Mouse (Mus musculus) heart, adult 11 months (tissue): ENCODE measurements at regions not wholly inside any gene's neighbourhood (a gene's known extent, or its start where the extent isn't known, plus 50 kb on each side); places are given as distances from the start of the nearest gene placed in this dataset.
A peak's percentile ranks its signal among the peaks of the same experiment; 100 is the strongest.

Experiments used
- DNase-seq: peaks from one replicate; pipeline ENCODE4 v3.0.0; 2022

GRCm38 (mm10) chr1:104424796-104425195 is 343.5 kb upstream of the Cdh20 start:
- no peak for DNase-seq

DNA sequence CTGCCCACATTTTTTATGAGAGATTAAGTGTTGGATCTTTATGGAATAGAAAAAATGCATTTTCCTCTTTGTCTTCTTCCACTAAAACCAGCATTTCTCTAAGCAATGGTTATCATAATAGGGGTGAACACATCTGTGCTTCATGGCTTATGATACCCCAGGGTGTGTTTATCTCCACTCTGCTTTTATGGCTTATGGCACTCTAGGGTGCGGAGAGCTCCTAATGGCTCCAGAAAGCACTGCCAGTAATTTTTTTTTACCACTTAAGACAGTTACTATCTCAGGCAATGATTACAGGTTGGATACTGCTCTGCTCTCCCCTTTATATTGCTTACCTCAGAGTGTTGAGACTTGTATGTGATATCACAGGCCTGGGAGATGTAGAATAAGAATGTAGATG is 343.0 kb upstream of the Cdh20 start:
- DNase-seq: no peak

DNA sequence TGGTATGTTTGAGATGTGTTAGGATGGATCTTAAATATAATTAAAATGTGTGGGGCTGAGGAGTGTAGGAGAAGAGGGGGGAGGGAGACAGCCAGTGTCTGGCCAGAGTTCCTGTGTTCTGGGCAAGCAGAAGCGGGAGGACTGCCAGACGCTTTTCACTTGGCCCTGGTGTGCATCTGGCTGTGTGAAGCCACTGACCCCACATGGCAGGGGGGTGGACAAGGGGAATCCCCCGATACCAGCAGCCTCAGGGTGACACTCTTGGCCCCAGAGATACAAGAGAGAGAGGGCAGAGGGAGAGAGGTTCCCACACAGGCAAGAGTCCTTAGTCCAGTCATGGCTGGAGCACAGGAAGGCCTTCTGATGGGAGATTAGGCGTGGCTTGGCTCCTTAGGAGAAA is 318.7 kb upstream of the Cdh20 start:
- DNase-seq: peak; percentile 95

DNA sequence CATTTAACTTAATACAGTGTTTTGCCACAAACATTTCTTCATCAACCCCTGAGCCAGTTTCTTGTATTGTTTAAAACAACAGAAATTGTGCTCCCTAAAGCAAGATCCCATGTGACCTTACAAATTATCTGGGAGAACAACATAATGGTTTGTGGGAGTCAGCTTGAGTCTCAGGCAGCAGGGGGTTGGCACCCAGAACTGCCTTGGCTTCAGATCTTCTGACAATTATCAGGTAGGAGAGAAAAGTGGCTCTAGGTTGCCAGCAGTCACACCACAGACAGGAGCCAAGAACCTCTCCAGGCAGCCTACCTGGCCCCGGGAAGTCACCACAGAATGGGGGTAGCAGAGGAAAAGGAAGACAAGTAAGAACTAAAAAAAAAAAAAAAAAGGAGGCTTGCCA is 299.8 kb upstream of the Cdh20 start:
- DNase-seq: no peak

DNA sequence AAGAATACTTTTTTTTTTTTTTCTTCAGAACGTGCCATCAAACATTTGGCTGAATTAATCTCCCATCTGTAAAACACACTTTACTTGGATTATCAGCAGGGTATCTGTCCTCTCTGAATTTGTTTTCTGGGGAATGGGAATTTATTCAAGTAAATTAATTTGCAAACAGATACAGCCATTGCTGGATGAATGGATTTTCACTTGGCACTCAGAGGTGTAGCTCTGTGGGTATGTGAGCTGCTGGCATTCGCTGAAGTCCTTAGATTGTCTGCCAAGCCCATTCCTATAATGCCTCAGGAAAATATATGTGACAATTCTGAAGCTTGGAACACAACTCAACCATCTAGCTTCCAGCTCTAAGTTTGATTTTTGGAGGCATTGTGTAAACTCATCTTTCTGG is 288.6 kb upstream of the Cdh20 start:
- DNase-seq: no peak
